9 mouse cellular contexts compared by ENCODE assay signal in the genomic region with DNA sequence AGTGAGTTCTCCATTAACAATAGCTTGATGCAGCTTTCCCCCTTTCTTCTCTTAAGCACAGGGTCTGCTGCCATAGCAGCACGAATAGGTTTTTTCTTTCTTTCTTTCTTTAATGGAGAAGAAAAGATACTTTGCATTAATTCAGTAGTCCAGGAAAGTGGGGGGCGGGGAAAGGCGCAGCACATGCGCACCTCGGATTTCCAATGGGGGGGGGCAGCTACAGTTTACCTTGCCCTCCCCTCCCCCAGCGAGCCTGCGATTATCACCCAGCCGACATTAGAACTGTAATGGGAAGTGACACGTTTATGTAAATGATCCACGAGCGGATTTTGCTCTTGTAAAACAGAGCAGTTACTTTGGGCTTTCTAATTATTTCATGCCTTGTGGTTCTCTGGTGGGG.
DNase-seq lines count a peak whose midpoint lies in the region; ATAC-seq lines count a peak whose summit lies in the region.
"Had no signal": no experiment of that assay in that cellular context is flagged by ENCODE, and none has a peak within 500 bp of the region (broad histone marks: within the 10 kb centered on the region; RNA-seq: fewer than 3 reads in every experiment).

No protein-coding gene starts in this region.

- no peaks in the 10 kb centered on the region for H3K36me3 ChIP-seq in embryonic facial prominence, embryonic 10.5 days (replicated peaks)
- no peaks in the 10 kb centered on the region for H3K36me3 ChIP-seq in forebrain, embryonic 12.5 days (replicated peaks)
- no peaks in the 10 kb centered on the region for H3K36me3 ChIP-seq in midbrain, embryonic 12.5 days
- H3K36me3 ChIP-seq: liver, embryonic 15.5 days had no signal

- H3K4me2 ChIP-seq in forebrain, embryonic 12.5 days, result peak overlapping the region; percentile 51
- peak overlapping the region; percentile 49 for H3K4me2 ChIP-seq in midbrain, embryonic 12.5 days (replicated peaks)
- H3K4me2 ChIP-seq: liver, embryonic 15.5 days had no signal

- peak; percentile 44 to 63 for DNase-seq in kidney, postnatal 4 days
- DNase-seq in kidney, adult 8-10 months, result no peak
- peak; percentile 50 for DNase-seq in embryonic facial prominence, embryonic 10.5 days (ENCODE audit: low spot score)
- DNase-seq in adrenal gland, adult 18-20 months (ENCODE audit: low spot score in 2 of 2), result no peak
- DNase-seq in frontal cortex, postnatal 36 days (ENCODE audit: low spot score in 2 of 2), result no peak
- no peak for DNase-seq in Muller cell, postnatal 12 days (ENCODE audit: inconsistent ontology term)

- H3K9me3 ChIP-seq in embryonic facial prominence, embryonic 10.5 days, result no peaks in the 10 kb centered on the region
- H3K9me3 ChIP-seq in forebrain, embryonic 12.5 days, result no peaks in the 10 kb centered on the region
- no peaks in the 10 kb centered on the region for H3K9me3 ChIP-seq in midbrain, embryonic 12.5 days
- H3K9me3 ChIP-seq: liver, embryonic 15.5 days had no signal

- ATAC-seq in forebrain, embryonic 12.5 days (ENCODE audit: low FRiP score), result peak; percentile 57
- ATAC-seq in midbrain, embryonic 12.5 days (ENCODE audit: low FRiP score, low read depth), result peak; percentile 69

- H3K9ac ChIP-seq in forebrain, embryonic 12.5 days, result no peak overlapping the region
- no peak overlapping the region for H3K9ac ChIP-seq in midbrain, embryonic 12.5 days (replicated peaks)
- H3K9ac ChIP-seq: liver, embryonic 15.5 days had no signal

- peak overlapping the region; percentile 21 for H3K4me3 ChIP-seq in embryonic facial prominence, embryonic 10.5 days
- H3K4me3 ChIP-seq in forebrain, embryonic 12.5 days (replicated peaks), result peak overlapping the region; percentile 21
- H3K4me3 ChIP-seq in midbrain, embryonic 12.5 days, result peak overlapping the region; percentile 20
- H3K4me3 ChIP-seq: liver, embryonic 15.5 days had no signal

- H3K27ac ChIP-seq in embryonic facial prominence, embryonic 10.5 days (replicated peaks), result peak overlapping the region; percentile 24; the same call in 1 of the 2 replicates
- peak overlapping the region; percentile 82 for H3K27ac ChIP-seq in forebrain, embryonic 12.5 days
- H3K27ac ChIP-seq in midbrain, embryonic 12.5 days (replicated peaks), result peak overlapping the region; percentile 94
- H3K27ac ChIP-seq: liver, embryonic 15.5 days had no signal

- peaks cover 26% of the 10 kb centered on the region for H3K4me1 ChIP-seq in embryonic facial prominence, embryonic 10.5 days
- peaks cover 38% of the 10 kb centered on the region for H3K4me1 ChIP-seq in forebrain, embryonic 12.5 days
- H3K4me1 ChIP-seq in midbrain, embryonic 12.5 days, result peaks cover 39% of the 10 kb centered on the region
- H3K4me1 ChIP-seq: liver, embryonic 15.5 days had no signal

- WGBS in embryonic facial prominence, embryonic 10.5 days, result 28% methylated on average over 11 of the region's 11 CpGs
- 4% methylated on average over 11 of the region's 11 CpGs for WGBS in forebrain, embryonic 12.5 days
- 8% methylated on average over 11 of the region's 11 CpGs for WGBS in midbrain, embryonic 12.5 days

- H3K27me3 ChIP-seq in embryonic facial prominence, embryonic 10.5 days (replicated peaks; ENCODE audit: low read depth, poor library complexity, severe bottlenecking), result peaks cover 10% of the 10 kb centered on the region
- H3K27me3 ChIP-seq in forebrain, embryonic 12.5 days, result peaks cover 6% of the 10 kb centered on the region; the same call in 1 of the 2 replicates
- H3K27me3 ChIP-seq in midbrain, embryonic 12.5 days, result no peaks in the 10 kb centered on the region
- H3K27me3 ChIP-seq: liver, embryonic 15.5 days had no signal

Comparison
In these comparisons a context has a peak if more than half of its experiments do, and no peak if none do; other contexts are left out.
1. DNase-seq: peak in kidney, postnatal 4 days (2 of 2) and embryonic facial prominence, embryonic 10.5 days (single experiment); none in kidney, adult 8-10 months (0 of 2), adrenal gland, adult 18-20 months (0 of 2), frontal cortex, postnatal 36 days (0 of 2) and Muller cell, postnatal 12 days (single experiment).
2. H3K27ac ChIP-seq: peak in every context shown above with its lines; median percentile 94 in midbrain, embryonic 12.5 days; 82 in forebrain, embryonic 12.5 days; 24 in embryonic facial prominence, embryonic 10.5 days.
3. Peak in every context shown above with its lines, with median percentiles within 50 percentile points of each other: H3K4me3 ChIP-seq.